8 mouse cellular contexts compared by ENCODE assay signal in the genomic region with DNA sequence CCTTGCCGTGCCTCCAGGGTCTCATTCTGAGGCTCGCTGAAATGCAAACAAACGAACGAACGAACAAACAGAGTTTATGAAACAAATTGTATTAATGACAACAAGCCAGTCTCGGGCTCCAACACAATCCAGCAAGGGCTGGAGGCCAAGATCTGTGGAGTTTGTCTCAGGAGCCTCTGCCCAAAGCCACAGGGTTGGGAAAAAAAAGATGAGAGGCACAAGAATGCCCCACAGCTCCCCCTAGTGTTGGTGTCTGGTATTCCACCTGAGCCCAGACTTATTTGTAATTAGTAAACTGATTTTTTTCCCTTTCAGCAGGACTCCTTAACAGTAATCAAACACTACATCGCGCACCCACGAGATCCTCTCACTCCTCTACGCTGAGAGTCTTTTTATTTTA. TPM values are rescaled to one million over a fixed set of nuclear protein-coding genes. Genes with fewer than 3 reads are reported as not detected.
DNase-seq lines count a peak whose midpoint lies in the region; ATAC-seq and TF ChIP-seq lines count a peak whose summit lies in the region.

No protein-coding gene starts in this region.

- ATAC-seq in inflammation-experienced regulatory T-cells, adult 6 months: no peak

- TF ChIP-seq POLR2A in embryonic fibroblast, embryonic 13.5 days (IDR thresholded peaks at IDR 0.05; ENCODE audit: low read depth, low read length): no peak

- no peak overlapping the region for H3K4me3 ChIP-seq in embryonic fibroblast, embryonic 13.5 days (ENCODE audit: insufficient read depth, low read length)

- peak; percentile 82 for DNase-seq in urinary bladder, postnatal 14 days (ENCODE audit: low spot score)
- no peak for DNase-seq in urinary bladder, adult 2 months (ENCODE audit: low spot score)
- peak; percentile 83 for DNase-seq in adrenal gland, postnatal 14 days
- DNase-seq in kidney, adult 9 months: peak; percentile 64
- peak; percentile 42 to 56 for DNase-seq in lung, adult 18-20 months
- DNase-seq in retina, postnatal 1 day: peak; percentile 74

- 0 out of 2 replicates have a peak, but pooled peaks have one; percentile 10 for TF ChIP-seq CTCF in embryonic fibroblast, embryonic 13.5 days (IDR thresholded peaks at IDR 0.05; ENCODE audit: borderline replicate concordance, insufficient read depth, low read length)

- H3K4me1 ChIP-seq in embryonic fibroblast, embryonic 13.5 days (ENCODE audit: control insufficient read depth, insufficient read depth, low read length): no peaks in the 10 kb centered on the region

- H3K27ac ChIP-seq in embryonic fibroblast, embryonic 13.5 days (ENCODE audit: insufficient read depth, low read length): no peak overlapping the region

RNA-seq across cellular contexts. Expression of gene Cysltr2, which starts 48.6 kb away (rescaled TPM):
- 1.7 and 2.2 TPM in 2 replicates for polyA plus RNA-seq in urinary bladder, adult 2 months (2012; rRNA removed)
- total RNA-seq in adrenal gland, postnatal 14 days (2021): 0.63 and 0.86 TPM in 2 replicates
- not detected in 2 replicates for polyA plus RNA-seq in embryonic fibroblast, embryonic 13.5 days (2011; ENCODE audit: insufficient read length, low read depth, missing spikeins)
- polyA plus RNA-seq in inflammation-experienced regulatory T-cells, adult 6 months (2017; shearing (Covaris generic)): 10 to 100 TPM; 30.0 to 62.6 (median 42.9) TPM
